Mouse (Mus musculus) myocyte (in vitro differentiated cells): ENCODE measurements around the gene Krtap1-4. TPM values are rescaled to one million over a fixed set of nuclear protein-coding genes. Genes with fewer than 3 reads are reported as not detected.

Source experiments
- H3K27me3 ChIP-seq: one replicate; pipeline ENCODE4 v1.6.1; 2011; ENCODE audit not compliant: control insufficient read depth, insufficient read depth, insufficient read length
- H3K36me3 ChIP-seq: one replicate; pipeline ENCODE4 v1.6.1; 2011; ENCODE audit not compliant: control insufficient read depth, insufficient read depth
- H3K4me2 ChIP-seq: one replicate; pipeline ENCODE4 v1.6.1; 2011; ENCODE audit warnings: low read depth, control low read depth
- H3K4me3 ChIP-seq: one replicate; pipeline ENCODE4 v1.5.1; 2011; ENCODE audit warnings: mild to moderate bottlenecking, control low read depth, moderate library complexity
- H3K79me2 ChIP-seq: one replicate; pipeline ENCODE4 v1.6.1; 2011; ENCODE audit not compliant: control insufficient read depth, insufficient read depth
- H3ac ChIP-seq: one replicate; pipeline ENCODE4 v1.6.1; 2011; ENCODE audit not compliant: control insufficient read depth, insufficient read length
- CEBPB ChIP-seq: IDR thresholded peaks from 2 replicates; pipeline ENCODE4 v1.6.1; 2011; ENCODE audit warnings: mild to moderate bottlenecking, moderate library complexity; ENCODE audit not compliant: poor library complexity, insufficient read depth, severe bottlenecking
- E2F4 ChIP-seq: IDR thresholded peaks from one replicate; pipeline ENCODE4 v1.6.1; 2011; ENCODE audit warnings: mild to moderate bottlenecking, control low read depth, moderate library complexity; ENCODE audit not compliant: insufficient read depth
- MAX ChIP-seq: IDR thresholded peaks from one replicate; pipeline ENCODE4 v1.6.1; 2011; ENCODE audit warnings: low read depth, mild to moderate bottlenecking, control low read depth
- MYOD1 ChIP-seq, 3 experiments: IDR thresholded peaks; one replicate each; pipeline ENCODE4 v1.6.1; 2011; ENCODE audit warnings: control low read depth in 2 of 3, low read depth in 2 of 3, mild to moderate bottlenecking in 2 of 3, moderate library complexity in 1 of 3; ENCODE audit not compliant: insufficient read length in 2 of 3, control insufficient read depth in 1 of 3
- MYOG ChIP-seq, 3 experiments: IDR thresholded peaks; one replicate each; pipeline ENCODE4 v1.6.1; 2011; ENCODE audit warnings: control low read depth in 2 of 3, low read depth in 2 of 3, mild to moderate bottlenecking in 2 of 3; ENCODE audit not compliant: insufficient read length in 2 of 3, control insufficient read depth in 1 of 3, insufficient read depth in 1 of 3
- POLR2A ChIP-seq: IDR thresholded peaks from one replicate; pipeline ENCODE4 v1.6.1; 2011; ENCODE audit warnings: low read depth, mild to moderate bottlenecking, control low read depth, moderate library complexity; ENCODE audit not compliant: insufficient read length
- POLR2AphosphoS2 ChIP-seq: IDR thresholded peaks from one replicate; pipeline ENCODE4 v1.6.1; 2011; ENCODE audit warnings: low read depth, control low read depth; ENCODE audit not compliant: insufficient read length
- REST ChIP-seq: IDR thresholded peaks from one replicate; pipeline ENCODE4 v1.6.1; 2011; ENCODE audit warnings: mild to moderate bottlenecking, control low read depth, moderate library complexity; ENCODE audit not compliant: insufficient read depth, insufficient read length
- SRF ChIP-seq: IDR thresholded peaks from one replicate; pipeline ENCODE4 v1.6.1; 2011; ENCODE audit warnings: low read depth; ENCODE audit not compliant: control insufficient read depth, insufficient read length
- TCF12 ChIP-seq: IDR thresholded peaks from one replicate; pipeline ENCODE4 v1.6.1; 2011; ENCODE audit warnings: mild to moderate bottlenecking, control low read depth; ENCODE audit not compliant: poor library complexity, insufficient read depth, severe bottlenecking
- TCF3 ChIP-seq: IDR thresholded peaks from one replicate; pipeline ENCODE4 v1.6.1; 2011; ENCODE audit warnings: low read depth, control low read depth; ENCODE audit not compliant: insufficient read length
- USF1 ChIP-seq: IDR thresholded peaks from one replicate; pipeline ENCODE4 v1.6.1; 2011; ENCODE audit warnings: low read depth, mild to moderate bottlenecking, control low read depth, moderate library complexity
- polyA plus RNA-seq: library from polyadenylated mRNA; unstranded; fragments of >200 nt; fragmentation: generic; extraction: Trizol; gene quantifications from one replicate; pipeline ENCODE4 v1.2.1, GENCODE M21; 2012; ENCODE audit warnings: missing spikeins

The Krtap1-4 gene
- polyA plus RNA-seq, 1 experiment: not detected

DNA sequence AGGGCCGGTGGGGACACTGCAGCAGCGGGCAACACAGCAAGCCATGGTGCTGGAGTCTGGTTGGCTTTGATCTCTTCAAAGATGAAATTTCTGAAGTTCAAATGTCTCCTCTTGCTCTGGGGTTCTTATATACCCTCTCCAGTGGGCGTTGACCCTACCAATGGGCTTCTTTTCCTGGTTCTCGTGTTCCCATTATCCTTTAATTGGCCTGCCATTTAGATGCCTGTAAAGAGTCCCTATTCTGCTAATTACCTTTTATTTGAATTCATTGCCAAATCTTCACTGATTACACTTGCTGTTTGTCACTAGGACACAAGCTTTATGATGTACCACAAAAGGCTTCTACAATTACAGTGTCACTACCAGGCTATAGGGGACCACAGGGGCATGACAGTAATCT is 32.7 kb downstream of the Krtap1-4 start, which contains the start of gene Krtap3-3:
Gene Krtap3-3 (minus strand): TSS at position 101 of the 400 bp plus-strand sequence.
- TF ChIP-seq USF1 (no peak), REST (no peak), E2F4 (no peak), MYOG (IDR thresholded peaks at IDR 0.05; ENCODE audit: control insufficient read depth in 1 of 3, insufficient read depth in 1 of 3, insufficient read length in 2 of 3, low read depth in 2 of 3) (no peak), TCF12 (no peak), MYOD1 (IDR thresholded peaks at IDR 0.05; ENCODE audit: control insufficient read depth in 1 of 3, insufficient read length in 2 of 3, low read depth in 2 of 3) (no peak), TCF3 (no peak), POLR2A (no peak), SRF (no peak), MAX (no peak), POLR2AphosphoS2 (no peak), CEBPB (no peak)
- Histone ChIP-seq H3K4me3 (no peak within 1 kb of the TSS), H3K79me2 (no peaks in the 10 kb centered on the region), H3K27me3 (no peaks in the 10 kb centered on the region), H3ac (no peak within 1 kb of the TSS), H3K4me2 (no peak within 1 kb of the TSS), H3K36me3 (no peaks in the 10 kb centered on the region)

- H3K4me3 ChIP-seq: no peak overlapping the region
- H3K4me2 ChIP-seq: no peak overlapping the region
- no peak for TF ChIP-seq MAX
- no peak for TF ChIP-seq MYOG (IDR thresholded peaks at IDR 0.05; ENCODE audit: control insufficient read depth in 1 of 3, insufficient read depth in 1 of 3, insufficient read length in 2 of 3, low read depth in 2 of 3)
- TF ChIP-seq MYOD1 (IDR thresholded peaks at IDR 0.05; ENCODE audit: control insufficient read depth in 1 of 3, insufficient read length in 2 of 3, low read depth in 2 of 3): no peak
- TF ChIP-seq TCF3: no peak
- no peak for TF ChIP-seq REST
- TF ChIP-seq TCF12: no peak
- no peak for TF ChIP-seq E2F4
- TF ChIP-seq CEBPB: no peak
- TF ChIP-seq POLR2AphosphoS2: no peak
- no peak for TF ChIP-seq USF1
- TF ChIP-seq SRF: no peak
- TF ChIP-seq POLR2A: no peak
- H3K79me2 ChIP-seq: no peaks in the 10 kb centered on the region
- H3K36me3 ChIP-seq: no peaks in the 10 kb centered on the region
- no peaks in the 10 kb centered on the region for H3K27me3 ChIP-seq
- H3ac ChIP-seq: no peak overlapping the region
Observed at GRCm38 (mm10) chr11:99547892-99548291, 35.6 kb downstream of the Krtap1-4 start.

GRCm38 (mm10) chr11:99539721-99540120 is 43.7 kb downstream of the Krtap1-4 start:
- TF ChIP-seq SRF: no peak
- no peak for TF ChIP-seq USF1
- no peak for TF ChIP-seq MAX
- no peak for TF ChIP-seq MYOG (IDR thresholded peaks at IDR 0.05; ENCODE audit: control insufficient read depth in 1 of 3, insufficient read depth in 1 of 3, insufficient read length in 2 of 3, low read depth in 2 of 3)
- no peak for TF ChIP-seq E2F4
- H3K4me3 ChIP-seq: no peak overlapping the region
- no peak overlapping the region for H3K4me2 ChIP-seq
- no peaks in the 10 kb centered on the region for H3K79me2 ChIP-seq
- no peaks in the 10 kb centered on the region for H3K27me3 ChIP-seq
- no peak overlapping the region for H3ac ChIP-seq
- H3K36me3 ChIP-seq: no peaks in the 10 kb centered on the region

Other genes starting within 250 kb of the Krtap1-4 start
- not detected for gene Krt26, start 245.7 kb downstream of the Krtap1-4 start, polyA plus RNA-seq
- gene Krt27, start 232.6 kb downstream of the Krtap1-4 start, polyA plus RNA-seq: not detected
- 0.04 TPM for gene Krt28, start 208.8 kb downstream of the Krtap1-4 start, polyA plus RNA-seq
- gene Krt10, start 194.3 kb downstream of the Krtap1-4 start, polyA plus RNA-seq: 6.7 TPM
- not detected for gene Krt12, start 161.4 kb downstream of the Krtap1-4 start, polyA plus RNA-seq
- gene Krt20, start 145.5 kb downstream of the Krtap1-4 start, polyA plus RNA-seq: not detected
- 0.02 TPM for gene Krt23, start 90.5 kb downstream of the Krtap1-4 start, polyA plus RNA-seq
- gene Krt39, start 62.3 kb downstream of the Krtap1-4 start, polyA plus RNA-seq: not detected
- not detected for gene Krt40, start 40.5 kb downstream of the Krtap1-4 start, polyA plus RNA-seq
- gene Krtap3-3, start 32.8 kb downstream of the Krtap1-4 start, polyA plus RNA-seq: not detected
- not detected for gene Krtap3-2, start 26.8 kb downstream of the Krtap1-4 start, polyA plus RNA-seq
- gene Gm11939, start 24.2 kb downstream of the Krtap1-4 start, polyA plus RNA-seq: not detected
- gene Krtap3-1, start 17.0 kb downstream of the Krtap1-4 start, polyA plus RNA-seq: not detected
- not detected for gene Krtap1-5, start 2.6 kb downstream of the Krtap1-4 start, polyA plus RNA-seq
- gene Krtap1-3, start 7.7 kb upstream of the Krtap1-4 start, polyA plus RNA-seq: not detected
- not detected for gene Krtap9-3, start 14.5 kb upstream of the Krtap1-4 start, polyA plus RNA-seq
- not detected for gene Gm11938, start 19.7 kb upstream of the Krtap1-4 start, polyA plus RNA-seq
- gene Gm11937, start 26.5 kb upstream of the Krtap1-4 start, polyA plus RNA-seq: not detected
- not detected for gene Krtap2-4, start 31.2 kb upstream of the Krtap1-4 start, polyA plus RNA-seq
- gene Gm11562, start 36.8 kb upstream of the Krtap1-4 start, polyA plus RNA-seq: not detected
- gene Krtap4-1, start 44.6 kb upstream of the Krtap1-4 start, polyA plus RNA-seq: not detected
- not detected for gene Krtap4-2, start 51.4 kb upstream of the Krtap1-4 start, polyA plus RNA-seq
- not detected for gene Krtap4-7, start 60.4 kb upstream of the Krtap1-4 start, polyA plus RNA-seq
- gene Gm11555, start 66.6 kb upstream of the Krtap1-4 start, polyA plus RNA-seq: not detected
- gene Gm11563, start 75.3 kb upstream of the Krtap1-4 start, polyA plus RNA-seq: not detected
- gene Krtap4-6, start 82.3 kb upstream of the Krtap1-4 start, polyA plus RNA-seq: not detected
- gene Gm14190, start 107.1 kb upstream of the Krtap1-4 start, polyA plus RNA-seq: not detected
- gene Gm14180, start 150.6 kb upstream of the Krtap1-4 start, polyA plus RNA-seq: not detected
- not detected for gene Gm11595, start 189.3 kb upstream of the Krtap1-4 start, polyA plus RNA-seq
- not detected for gene Krtap4-8, start 197.1 kb upstream of the Krtap1-4 start, polyA plus RNA-seq
- gene Krtap4-9, start 201.5 kb upstream of the Krtap1-4 start, polyA plus RNA-seq: not detected
- not detected for gene Gm11596, start 209.8 kb upstream of the Krtap1-4 start, polyA plus RNA-seq
- gene Gm11569, start 215.3 kb upstream of the Krtap1-4 start, polyA plus RNA-seq: not detected
- gene Gm11554, start 220.8 kb upstream of the Krtap1-4 start, polyA plus RNA-seq: not detected
- gene Krtap4-13, start 226.2 kb upstream of the Krtap1-4 start, polyA plus RNA-seq: not detected
- not detected for gene Gm11564, start 232.0 kb upstream of the Krtap1-4 start, polyA plus RNA-seq